Mouse (Mus musculus) CH12.LX (cell line): ENCODE data around the gene Klhl8. TPM values are rescaled to one million over a fixed set of nuclear protein-coding genes. Genes with fewer than 3 reads are reported as not detected.

Experiments used
- DNase-seq: peaks from one replicate; pipeline ENCODE4 v3.0.0-alpha.2; 2013; ENCODE audit errors: extremely low read depth
- H3K27ac ChIP-seq: 2 replicates; pipeline ENCODE4 v1.5.1; 2012; ENCODE audit warnings: low read depth, mild to moderate bottlenecking, control low read depth, moderate library complexity; ENCODE audit not compliant: insufficient read depth
- H3K27me3 ChIP-seq: replicated peaks from 2 replicates; pipeline ENCODE3; 2012; ENCODE audit warnings: inconsistent platforms
- H3K36me3 ChIP-seq, 2 experiments: replicated peaks in 1 of 2; 2 replicates each; pipeline versions ENCODE3 to v1.6.1; 2012; ENCODE audit warnings: inconsistent platforms in 1 of 2, low read length in 1 of 2, mild to moderate bottlenecking in 1 of 2, mixed read lengths in 1 of 2, moderate library complexity in 1 of 2; ENCODE audit not compliant: control insufficient read depth in 1 of 2, insufficient read depth in 1 of 2
- H3K4me1 ChIP-seq, 2 experiments: 2 replicates each; pipeline ENCODE4 v1.6.1; 2012; ENCODE audit warnings: inconsistent platforms in 1 of 2, moderate library complexity in 1 of 2; ENCODE audit not compliant: insufficient read depth in 2 of 2, control insufficient read depth in 1 of 2
- H3K4me2 ChIP-seq: 2 replicates; pipeline ENCODE4 v1.6.1; 2012; ENCODE audit warnings: low read depth, mild to moderate bottlenecking, control low read depth; ENCODE audit not compliant: poor library complexity, insufficient read depth, severe bottlenecking
- H3K4me3 ChIP-seq, 3 experiments: fragments of 150-350 bp in 1 of 3; sonication (generic) in 1 of 3; replicated peaks in 1 of 3; 2 replicates each; pipeline versions ENCODE3 to v1.5.1; 2011 to 2012; ENCODE audit warnings: low read depth in 2 of 3, low read length in 2 of 3, mild to moderate bottlenecking in 2 of 3, moderate library complexity in 2 of 3, control low read depth in 1 of 3, improper control_type of control experiment in 1 of 3, inconsistent platforms in 1 of 3, mixed read lengths in 1 of 3; ENCODE audit not compliant: poor library complexity in 1 of 3
- H3K79me2 ChIP-seq: replicated peaks from 2 replicates; pipeline ENCODE4 v1.6.1; 2012; ENCODE audit warnings: mild to moderate bottlenecking, moderate library complexity; ENCODE audit not compliant: control insufficient read depth, poor library complexity, insufficient read depth, severe bottlenecking; ENCODE audit errors: extremely low read depth
- H3K9ac ChIP-seq: 2 replicates; pipeline ENCODE4 v1.6.1; 2012; ENCODE audit warnings: low read depth, mild to moderate bottlenecking, control low read depth, moderate library complexity; ENCODE audit not compliant: insufficient read depth
- H3K9me3 ChIP-seq: replicated peaks from 2 replicates; pipeline ENCODE3; 2012; ENCODE audit warnings: low read length, inconsistent platforms, mixed read lengths
- CHD1 ChIP-seq: IDR thresholded peaks from 2 replicates; pipeline ENCODE4 v1.6.1; 2012; ENCODE audit warnings: low read depth, low read length, improper control_type of control experiment, inconsistent platforms
- CTCF ChIP-seq, 2 experiments: IDR thresholded peaks in 1 of 2; conservative IDR thresholded peaks in 1 of 2; 2 replicates each; pipeline ENCODE4 v1.5.1; 2011 to 2012; ENCODE audit warnings: low read depth in 2 of 2, low read length in 2 of 2, improper control_type of control experiment in 1 of 2, inconsistent platforms in 1 of 2, mild to moderate bottlenecking in 1 of 2, moderate library complexity in 1 of 2
- ELF1 ChIP-seq: IDR thresholded peaks from 2 replicates; pipeline ENCODE4 v1.6.1; 2014; ENCODE audit warnings: low read depth, mild to moderate bottlenecking, inconsistent platforms, low read length, improper control_type of control experiment
- EP300 ChIP-seq: IDR thresholded peaks from 2 replicates; pipeline ENCODE4 v1.6.1; 2011; ENCODE audit warnings: low read length, improper control_type of control experiment
- GABPA ChIP-seq: IDR thresholded peaks from 2 replicates; pipeline ENCODE4 v1.6.1; 2012; ENCODE audit warnings: low read depth, low read length, improper control_type of control experiment, inconsistent platforms; ENCODE audit not compliant: insufficient replicate concordance
- JUN ChIP-seq: IDR thresholded peaks from 2 replicates; pipeline ENCODE4 v1.6.1; 2011; ENCODE audit warnings: low read depth, mild to moderate bottlenecking, low read length, improper control_type of control experiment, moderate library complexity; ENCODE audit not compliant: insufficient read depth
- JUND ChIP-seq: conservative IDR thresholded peaks from 2 replicates; pipeline ENCODE4 v1.6.1; 2011; ENCODE audit warnings: low read depth, low read length, improper control_type of control experiment
- MAX ChIP-seq: IDR thresholded peaks from 2 replicates; pipeline ENCODE4 v1.6.1; 2011; ENCODE audit warnings: low read length, improper control_type of control experiment
- MEF2A ChIP-seq: IDR thresholded peaks from 2 replicates; pipeline ENCODE4 v1.6.1; 2014; ENCODE audit warnings: low read depth, mild to moderate bottlenecking, inconsistent platforms, low read length, improper control_type of control experiment, borderline replicate concordance
- MXI1 ChIP-seq: IDR thresholded peaks from 2 replicates; pipeline ENCODE4 v1.6.1; 2011; ENCODE audit warnings: mild to moderate bottlenecking, low read depth, low read length, improper control_type of control experiment
- NELFE ChIP-seq: IDR thresholded peaks from 2 replicates; pipeline ENCODE4 v1.6.1; 2011; ENCODE audit warnings: low read depth, low read length, improper control_type of control experiment
- NRF1 ChIP-seq: IDR thresholded peaks from 2 replicates; pipeline ENCODE4 v1.6.1; 2014; ENCODE audit warnings: low read depth, mild to moderate bottlenecking, inconsistent platforms, low read length, improper control_type of control experiment, moderate library complexity
- POLR2A ChIP-seq: IDR thresholded peaks from 2 replicates; pipeline ENCODE4 v1.6.1; 2011; ENCODE audit warnings: low read depth, mild to moderate bottlenecking, improper control_type of control experiment, low read length
- POLR2AphosphoS2 ChIP-seq: IDR thresholded peaks from 2 replicates; pipeline ENCODE4 v1.6.1; 2011; ENCODE audit warnings: low read depth, low read length, improper control_type of control experiment
- SIN3A ChIP-seq: IDR thresholded peaks from 2 replicates; pipeline ENCODE4 v1.6.1; 2012; ENCODE audit warnings: low read length, improper control_type of control experiment, inconsistent platforms
- SMC3 ChIP-seq: IDR thresholded peaks from 2 replicates; pipeline ENCODE4 v1.6.1; 2011; ENCODE audit warnings: low read depth, low read length, improper control_type of control experiment
- TBP ChIP-seq: conservative IDR thresholded peaks from 2 replicates; pipeline ENCODE4 v1.6.1; 2011; ENCODE audit warnings: low read depth, low read length, improper control_type of control experiment
- TCF12 ChIP-seq: IDR thresholded peaks from 2 replicates; pipeline ENCODE4 v1.6.1; 2014; ENCODE audit warnings: low read depth, mild to moderate bottlenecking, inconsistent platforms, low read length, improper control_type of control experiment
- UBTF ChIP-seq: IDR thresholded peaks from 2 replicates; pipeline ENCODE4 v1.6.1; 2012; ENCODE audit warnings: low read depth, mild to moderate bottlenecking, inconsistent platforms, low read length, improper control_type of control experiment, moderate library complexity
- USF2 ChIP-seq: conservative IDR thresholded peaks from 2 replicates; pipeline ENCODE4 v1.6.1; 2011; ENCODE audit warnings: low read depth, low read length, improper control_type of control experiment
- ZNF384 ChIP-seq: IDR thresholded peaks from 2 replicates; pipeline ENCODE4 v1.6.1; 2012; ENCODE audit warnings: low read depth, low read length, improper control_type of control experiment, inconsistent platforms
- dilution Hi-C: fragments of 300-500 bp; cut with MboI; formaldehyde crosslinking; loops from 2 replicates; pipeline ENCODE4 v1.14.3; 2020; ENCODE audit warnings: low sequenced_read_pairs; ENCODE audit not compliant: extremely low pct_unique_long_range_greater_than_20kb, extremely low pct_ligation_motif_present
- in situ Hi-C: fragments of 300-500 bp; cut with MboI; formaldehyde crosslinking; loops from 3 replicates; pipeline ENCODE4 v1.14.3; 2019; ENCODE audit warnings: low sequenced_read_pairs, low pct_ligation_motif_present, low pct_unique_long_range_greater_than_20kb, mixed read lengths
- polyA plus RNA-seq: library from polyadenylated mRNA; unstranded; fragments of >175 nt; gene quantifications from 2 replicates; pipeline ENCODE4 v1.2.1, GENCODE M21; 2012; ENCODE audit warnings: low read depth; ENCODE audit not compliant: insufficient read length
- total RNA-seq, 2 experiments: library from RNA; depleted of rRNA; stranded (reverse); fragments of 300-350 nt in 1 of 2; fragments of >200 nt in 1 of 2; gene quantifications; 2 replicates each; pipeline ENCODE4 v1.2.3; 2012 to 2014

Gene Klhl8
- total and polyA plus RNA-seq, 3 experiments = 3.4 to 15.6 (median 5.4) TPM

GRCm38 (mm10) chr5:103819674-103820073 lies 91.4 kb downstream of the Klhl8 start:
- Histone ChIP-seq H3K27me3 (no peaks in the 10 kb centered on the region), H3K9ac (no peak overlapping the region), H3K9me3 (no peaks in the 10 kb centered on the region), H3K27ac (no peak overlapping the region), H3K4me2 (no peak overlapping the region), H3K36me3 (peaks cover 76 to 96% of the 10 kb centered on the region in 2 experiments), H3K4me3 (no peak overlapping the region), H3K79me2 (peaks cover 50% of the 10 kb centered on the region), H3K4me1 (peaks cover 3 to 27% of the 10 kb centered on the region in 2 experiments)
- dilution Hi-C loops (no loop called here), in situ Hi-C loops (loop anchor here (25.0 kb wide), 1 partner anchor 482 kb away; no protein-coding TSS in a partner anchor)
- TF ChIP-seq NELFE (no peak), EP300 (no peak), ZNF384 (peak; percentile 63)
- DNase-seq = no peak

GRCm38 (mm10) chr5:103818602-103819001 lies 92.5 kb downstream of the Klhl8 start:
- no peak overlapping the region for H3K4me3 ChIP-seq
- TF ChIP-seq CHD1 (no peak), ELF1 (no peak), USF2 (no peak), UBTF (no peak), POLR2A (no peak), NRF1 (no peak), SIN3A (no peak), JUND (no peak), POLR2AphosphoS2 (no peak), JUN (no peak), MXI1 (no peak), TBP (no peak), MEF2A (no peak), MAX (no peak), SMC3 (no peak), CTCF (conservative IDR thresholded peaks at IDR 0.05 in 1 of 2, IDR thresholded peaks at IDR 0.05 in 1 of 2; ENCODE audit: low read depth in 2 of 2, low read length in 2 of 2) (no peak), GABPA (no peak), EP300 (no peak), TCF12 (no peak)
- TF ChIP-seq, all 38 proteins: peak for 0
- dilution Hi-C loops (no loop called here), in situ Hi-C loops (loop anchor here (25.0 kb wide), 1 partner anchor 481 kb away; no protein-coding TSS in a partner anchor)
- no peaks in the 10 kb centered on the region for H3K27me3 ChIP-seq
- peaks cover 78 to 98% of the 10 kb centered on the region in 2 experiments for H3K36me3 ChIP-seq
- DNase-seq = peak; percentile 17
- H3K9me3 ChIP-seq = no peaks in the 10 kb centered on the region
- H3K9ac ChIP-seq = no peak overlapping the region
- peaks cover 8 to 22% of the 10 kb centered on the region in 2 experiments for H3K4me1 ChIP-seq
- no peak overlapping the region for H3K27ac ChIP-seq
- peaks cover 48% of the 10 kb centered on the region for H3K79me2 ChIP-seq
- no peak overlapping the region for H3K4me2 ChIP-seq
